Mouse (Mus musculus): ENCODE data around the gene Dhx34.
"Not testable (repeated sequence)": the region's sequence is repeated elsewhere in the genome, so short reads cannot be mapped to it uniquely, and the experiment has no call there.

Dhx34 gene

GRCm38 (mm10) chr7:16221582-16222272 is at the start of gene Dhx34:
Gene Dhx34, minus strand, starts transcription at chr7:16222037.
- peak; percentile 94 to 96 for DNase-seq (ENCODE audit: low read depth in 2 of 2, low spot score in 2 of 2)

GRCm38 (mm10) chr7:16271139-16271538 is 49.3 kb upstream of the Dhx34 start:
- no peak for DNase-seq (ENCODE audit: low read depth in 2 of 2, low spot score in 2 of 2)

GRCm38 (mm10) chr7:16266593-16266992 is 44.8 kb upstream of the Dhx34 start:
- not testable (repeated sequence) for DNase-seq (ENCODE audit: low read depth in 2 of 2, low spot score in 2 of 2)

- no peak for DNase-seq (ENCODE audit: low read depth in 2 of 2, low spot score in 2 of 2)
Observed at GRCm38 (mm10) chr7:16265856-16266255, 44.0 kb upstream of the Dhx34 start.

- no peak for DNase-seq (ENCODE audit: low read depth in 2 of 2, low spot score in 2 of 2)
Observed at GRCm38 (mm10) chr7:16263843-16264242, 42.0 kb upstream of the Dhx34 start.

- DNase-seq (ENCODE audit: low read depth in 2 of 2, low spot score in 2 of 2), result peak; percentile 61 to 75
Observed at GRCm38 (mm10) chr7:16263015-16263787, 41.4 kb upstream of the Dhx34 start.

DNA sequence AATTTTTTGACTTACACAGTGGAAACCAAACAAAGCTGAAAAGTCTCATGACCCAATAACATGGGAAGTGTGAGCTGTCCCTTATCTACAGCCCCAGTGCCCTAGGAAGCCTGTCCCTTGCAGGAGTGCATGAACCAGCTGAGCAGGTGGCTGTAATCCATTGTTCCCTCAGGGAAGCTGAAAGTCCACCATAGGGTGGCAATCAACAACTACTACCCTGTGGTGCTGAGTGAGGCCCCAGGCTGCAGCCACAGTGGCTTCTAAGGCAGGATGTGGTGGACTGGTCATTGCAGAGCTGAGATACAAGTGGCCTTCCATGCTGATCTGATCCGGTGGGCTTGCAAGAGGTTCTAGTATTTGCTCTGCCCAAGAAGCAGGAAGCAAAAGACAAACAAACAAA is 39.3 kb upstream of the Dhx34 start:
- DNase-seq (ENCODE audit: low read depth in 2 of 2, low spot score in 2 of 2), result no peak

GRCm38 (mm10) chr7:16259110-16259590 is 37.3 kb upstream of the Dhx34 start, which contains the start of gene C5ar1:
Gene C5ar1, minus strand, starts transcription at chr7:16259540.
- no peak for DNase-seq (ENCODE audit: low read depth in 2 of 2, low spot score in 2 of 2)

DNA sequence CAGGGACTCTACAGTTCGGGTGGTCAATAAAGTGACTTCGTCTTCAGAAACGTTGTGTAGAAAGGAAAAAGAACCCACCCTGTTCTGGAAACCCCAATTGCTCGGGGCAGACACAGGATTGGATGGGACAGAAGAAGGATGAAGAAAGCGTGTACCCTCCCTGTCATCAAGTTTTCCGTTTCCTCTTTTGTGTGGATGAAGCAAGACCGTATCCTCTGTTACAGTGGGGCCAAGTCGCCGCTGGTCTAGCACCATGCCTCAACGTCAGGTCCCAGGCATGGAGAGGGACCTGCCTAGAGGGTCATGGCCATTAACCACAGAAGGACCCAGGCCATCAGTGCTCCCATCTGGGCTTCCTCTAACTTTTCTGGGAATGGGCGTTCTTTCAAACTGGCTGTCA is 36.0 kb upstream of the Dhx34 start:
- no peak for DNase-seq (ENCODE audit: low read depth in 2 of 2, low spot score in 2 of 2)

DNA sequence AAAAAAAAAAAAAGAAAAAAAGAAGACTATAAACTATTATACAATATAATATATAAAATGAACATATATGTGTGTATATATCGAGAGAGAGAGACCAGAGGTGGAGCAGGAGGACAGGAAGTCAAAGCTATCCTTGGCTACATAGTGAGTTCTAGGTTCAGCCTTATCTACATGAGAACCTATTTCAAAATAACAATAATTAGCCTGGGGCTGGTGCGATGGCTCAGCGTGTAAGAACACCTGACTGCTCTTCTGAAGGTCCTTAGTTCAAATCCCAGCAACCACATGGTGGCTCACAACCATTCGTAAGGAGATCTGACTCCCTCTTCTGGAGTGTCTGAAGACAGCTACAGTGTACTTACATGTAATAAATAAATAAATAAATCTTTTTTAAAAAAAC is 34.1 kb upstream of the Dhx34 start:
- DNase-seq (ENCODE audit: low read depth in 2 of 2, low spot score in 2 of 2), result not testable (repeated sequence)

DNA sequence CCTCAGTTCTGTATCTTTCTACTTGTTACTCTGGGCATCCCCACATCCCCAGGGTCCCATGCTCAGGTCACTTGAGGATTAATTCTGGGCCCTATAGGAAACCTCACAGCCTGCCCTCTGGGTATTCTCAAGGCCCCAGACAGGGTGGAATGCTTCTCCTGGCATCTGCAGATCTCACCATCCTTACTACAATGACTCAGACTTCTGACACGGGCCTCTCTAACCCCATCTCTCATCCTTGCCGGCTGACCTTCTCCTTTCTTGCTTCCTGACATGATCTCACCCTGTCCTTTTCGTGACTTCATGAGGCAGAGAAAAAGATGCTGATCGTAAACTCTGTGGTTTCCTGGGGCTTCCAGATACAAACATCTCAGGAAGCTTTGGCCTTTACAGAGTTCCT is 32.4 kb upstream of the Dhx34 start:
- DNase-seq (ENCODE audit: low read depth in 2 of 2, low spot score in 2 of 2), result no peak

DNA sequence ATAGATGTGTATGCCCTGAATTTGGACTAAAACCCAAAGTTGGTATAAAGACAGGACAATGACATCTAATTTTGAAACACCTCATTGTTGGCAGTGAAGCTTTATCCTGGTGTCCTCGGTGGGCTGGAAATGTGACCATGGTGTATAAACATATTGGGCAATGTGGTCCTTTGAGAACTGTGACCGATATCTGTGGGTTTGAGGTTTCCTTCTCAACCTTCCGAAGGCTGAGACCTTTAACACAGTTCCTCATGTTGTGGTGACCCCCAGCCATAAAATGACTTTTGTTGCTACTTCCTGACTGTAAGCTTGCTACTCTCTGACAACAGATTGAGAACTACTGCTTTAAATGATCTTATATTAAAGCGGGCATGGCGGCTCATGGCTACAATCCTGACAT is 28.9 kb upstream of the Dhx34 start:
- DNase-seq (ENCODE audit: low read depth in 2 of 2, low spot score in 2 of 2), result no peak

GRCm38 (mm10) chr7:16245958-16246357 is 24.1 kb upstream of the Dhx34 start:
- DNase-seq (ENCODE audit: low read depth in 2 of 2, low spot score in 2 of 2), result no peak

DNA sequence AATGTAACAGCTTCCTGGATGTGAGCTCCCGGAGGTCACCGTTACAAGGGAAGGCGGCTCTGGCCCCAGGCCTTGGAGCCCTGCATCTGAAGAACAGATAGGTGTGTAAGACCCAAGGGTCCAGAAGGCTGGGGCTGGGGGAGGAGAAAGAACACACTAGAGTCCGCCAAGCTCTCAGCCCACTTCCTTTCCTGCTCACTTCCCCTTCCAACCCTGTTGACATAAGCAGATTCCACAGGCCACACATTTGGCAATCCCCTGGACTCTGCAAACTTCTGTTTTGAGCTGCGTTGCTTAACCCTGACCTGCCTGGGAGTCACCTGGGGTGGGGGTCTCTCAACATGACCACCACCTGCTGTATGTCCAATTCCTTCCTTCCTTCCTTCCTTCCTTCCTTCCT is 22.2 kb upstream of the Dhx34 start, which contains the start of gene C5ar2:
Gene C5ar2 (minus strand): TSS at position 88 of the 400 bp plus-strand sequence.
- no peak for DNase-seq (ENCODE audit: low read depth in 2 of 2, low spot score in 2 of 2)

- no peak for DNase-seq (ENCODE audit: low read depth in 2 of 2, low spot score in 2 of 2)
Observed at GRCm38 (mm10) chr7:16242198-16242597, 20.4 kb upstream of the Dhx34 start.

DNA sequence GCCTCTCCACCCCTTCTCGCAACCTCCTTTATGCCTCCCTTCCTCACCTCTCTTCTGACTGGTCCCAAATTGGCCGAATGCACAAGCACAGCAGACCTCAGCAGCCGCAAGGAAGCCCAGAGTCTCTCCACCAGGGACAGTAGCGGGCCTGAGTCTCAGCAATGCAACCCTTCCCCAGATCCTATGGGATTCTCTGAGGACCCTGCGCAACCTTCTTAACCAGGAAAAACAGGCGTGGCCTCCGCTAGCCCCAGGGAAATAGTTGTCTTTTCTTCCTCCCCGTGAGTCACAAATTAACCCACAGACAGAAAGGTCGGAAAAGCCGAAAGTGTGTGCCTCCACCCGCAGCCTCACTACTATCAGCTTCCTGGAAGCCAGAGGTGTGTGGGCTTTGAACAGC is 19.9 kb upstream of the Dhx34 start:
- DNase-seq (ENCODE audit: low read depth in 2 of 2, low spot score in 2 of 2), result no peak

- DNase-seq (ENCODE audit: low read depth in 2 of 2, low spot score in 2 of 2), result no peak
Observed at GRCm38 (mm10) chr7:16240978-16241303, 19.1 kb upstream of the Dhx34 start.

DNA sequence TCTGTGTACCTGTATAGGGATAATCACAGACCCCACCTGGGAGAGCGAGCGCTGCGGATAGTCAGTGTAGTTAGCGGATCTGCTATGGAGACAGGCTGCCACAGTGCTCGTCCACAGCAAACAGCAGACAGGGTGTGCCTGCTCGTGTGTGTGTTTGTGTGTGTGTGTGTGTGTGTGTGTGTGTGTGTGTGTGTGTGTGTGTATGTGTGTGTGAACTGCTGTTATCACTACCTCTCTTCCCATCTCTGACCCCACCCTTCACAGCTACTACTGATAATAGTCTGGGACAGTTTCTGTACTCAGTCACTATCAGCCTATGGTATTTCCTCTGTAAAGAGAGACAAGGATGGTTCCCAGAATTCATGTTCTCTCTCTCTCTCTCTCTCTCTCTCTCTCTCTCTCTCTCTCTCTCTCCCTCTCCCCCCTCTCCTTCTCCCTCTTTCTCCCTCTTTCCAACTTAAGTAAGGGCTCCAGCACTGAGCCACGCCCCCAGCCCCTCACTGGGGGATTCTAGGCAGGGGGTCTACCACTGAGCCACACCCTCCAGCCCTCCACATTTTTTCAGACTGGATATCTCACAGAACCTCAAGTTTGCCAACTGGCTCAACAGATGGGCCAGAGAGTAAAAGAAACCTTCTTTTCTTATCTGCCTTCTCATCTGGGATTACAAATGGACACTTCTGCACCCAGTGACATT is 18.6 kb upstream of the Dhx34 start:
- DNase-seq (ENCODE audit: low read depth in 2 of 2, low spot score in 2 of 2), result no peak

GRCm38 (mm10) chr7:16239554-16239997 is 17.7 kb upstream of the Dhx34 start:
- DNase-seq (ENCODE audit: low read depth in 2 of 2, low spot score in 2 of 2), result no peak

GRCm38 (mm10) chr7:16229869-16230268 is 8.0 kb upstream of the Dhx34 start:
- no peak for DNase-seq (ENCODE audit: low read depth in 2 of 2, low spot score in 2 of 2)

- DNase-seq (ENCODE audit: low read depth in 2 of 2, low spot score in 2 of 2), result no peak
Observed at GRCm38 (mm10) chr7:16213986-16214385, 7.9 kb downstream of the Dhx34 start.

DNA sequence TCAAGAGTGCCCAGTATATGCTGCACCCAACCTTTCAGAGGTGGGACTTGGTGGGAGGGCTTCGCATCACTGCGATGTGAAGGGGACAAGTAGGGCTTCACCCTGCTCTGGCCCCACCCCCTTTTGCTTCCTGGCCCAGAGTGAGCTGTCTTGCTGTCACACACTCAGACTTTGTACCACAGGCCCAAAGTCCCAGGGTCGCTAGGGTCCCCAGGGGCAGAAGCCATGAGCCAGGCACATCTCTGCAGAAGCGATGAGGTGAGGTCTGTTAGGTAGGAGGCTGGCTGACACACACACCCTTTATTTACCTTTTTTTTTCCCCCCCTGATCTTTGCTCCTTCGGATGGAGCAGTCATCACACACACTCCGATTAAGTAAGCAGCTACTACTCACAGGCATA is 8.6 kb downstream of the Dhx34 start:
- DNase-seq (ENCODE audit: low read depth in 2 of 2, low spot score in 2 of 2), result no peak
